In the genomic region with DNA sequence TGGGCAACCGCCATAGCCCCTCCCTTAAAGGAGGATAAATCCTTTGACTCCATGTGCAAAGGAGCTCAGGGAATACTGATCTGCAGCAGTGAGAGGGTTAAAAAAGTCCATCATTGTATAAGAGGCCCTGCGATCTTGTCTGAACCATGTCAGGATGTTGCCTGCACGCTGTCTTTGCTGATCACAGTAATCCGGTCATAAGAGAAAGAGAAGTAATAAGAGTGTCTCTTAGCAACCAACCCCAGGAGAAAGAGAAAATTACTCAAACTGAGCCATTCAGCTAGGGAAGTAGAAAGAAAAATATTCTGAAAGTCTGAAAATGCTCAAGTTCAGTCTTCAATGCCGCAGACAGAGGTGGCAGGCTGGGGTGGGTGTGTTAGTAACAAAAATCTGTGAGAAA, we compare ENCODE assay signal across 13 mouse cellular contexts.
DNase-seq lines count a peak whose midpoint lies in the region; ATAC-seq and TF ChIP-seq lines count a peak whose summit lies in the region.
"Had no signal": no experiment of that assay in that cellular context is flagged by ENCODE, and none has a peak within 500 bp of the region (broad histone marks: within the 10 kb centered on the region; RNA-seq: fewer than 3 reads in every experiment).

No protein-coding gene starts in this region.

- peak; percentile 56 for ATAC-seq in hindbrain, postnatal 0 days
- ATAC-seq: intestine, postnatal 0 days had no signal

- WGBS in spleen, adult 2 months = 29% methylated on average over 5 of the region's 5 CpGs
- WGBS in hindbrain, postnatal 0 days = 32% methylated on average over 5 of the region's 5 CpGs
- WGBS in small intestine, adult 2 months = 83% methylated on average over 5 of the region's 5 CpGs

- H3K4me3 ChIP-seq in spleen, adult 2 months (ENCODE audit: extremely low read depth, insufficient read depth, insufficient read length) = no peak overlapping the region
- H3K4me3 ChIP-seq in hindbrain, postnatal 0 days (ENCODE audit: low read length) = no peak overlapping the region
- no peak overlapping the region for H3K4me3 ChIP-seq in small intestine, adult 2 months (ENCODE audit: low read depth, low read length)

- H3K4me2 ChIP-seq in hindbrain, postnatal 0 days (ENCODE audit: low read depth, low read length) = no peak overlapping the region

- H3K27me3 ChIP-seq in spleen, adult 2 months (ENCODE audit: control insufficient read depth, insufficient read depth, low read length) = no peaks in the 10 kb centered on the region
- H3K27me3 ChIP-seq in hindbrain, postnatal 0 days (ENCODE audit: insufficient read depth, low read length) = no peaks in the 10 kb centered on the region
- H3K27me3 ChIP-seq in small intestine, adult 2 months (ENCODE audit: control insufficient read depth, insufficient read depth, low read length) = no peaks in the 10 kb centered on the region

- no peaks in the 10 kb centered on the region for H3K9me3 ChIP-seq in hindbrain, postnatal 0 days (ENCODE audit: low read length)

- no peak for TF ChIP-seq CTCF in spleen, adult 2 months (IDR thresholded peaks at IDR 0.05; ENCODE audit: extremely low read depth, insufficient read depth, insufficient read length, insufficient replicate concordance)
- no peak for TF ChIP-seq CTCF in hindbrain, postnatal 0 days (IDR thresholded peaks at IDR 0.05; ENCODE audit: low read depth)
- no peak for TF ChIP-seq CTCF in small intestine, adult 2 months (IDR thresholded peaks at IDR 0.05; ENCODE audit: extremely low read depth, insufficient read length, insufficient replicate concordance, low read depth, low read length)

- peak; percentile 18 to 36 for DNase-seq in frontal cortex, postnatal 36 days (ENCODE audit: low spot score in 2 of 2)
- no peak for DNase-seq in frontal cortex, postnatal 25 days (ENCODE audit: low spot score in 2 of 2)
- peak; percentile 31 to 57 for DNase-seq in spleen, adult 2 months (ENCODE audit: low read depth in 1 of 2, low spot score in 2 of 2)
- no peak for DNase-seq in spleen, postnatal 14 days (ENCODE audit: low spot score in 2 of 2)
- peak; percentile 29 for DNase-seq in hindbrain, postnatal 0 days (ENCODE audit: low spot score)
- DNase-seq in thymus, adult 18-20 months = no peak
- no peak for DNase-seq in retina, postnatal 1 day
- DNase-seq: cerebellum, postnatal 25 days; gastrocnemius, postnatal 10 days; lung, postnatal 4 days; thymus, adult 2 months had no signal

- no peaks in the 10 kb centered on the region for H3K36me3 ChIP-seq in spleen, adult 2 months (ENCODE audit: control insufficient read depth, insufficient read depth, low read length)
- H3K36me3 ChIP-seq in hindbrain, postnatal 0 days (ENCODE audit: insufficient read depth, low read length) = no peaks in the 10 kb centered on the region
- no peaks in the 10 kb centered on the region for H3K36me3 ChIP-seq in small intestine, adult 2 months (ENCODE audit: control insufficient read depth, insufficient read depth, low read length)

- peak overlapping the region; percentile 86 for H3K27ac ChIP-seq in spleen, adult 2 months (ENCODE audit: insufficient read depth, low read length)
- H3K27ac ChIP-seq in hindbrain, postnatal 0 days = no peak overlapping the region
- peak overlapping the region; percentile 10; the same call in 1 of the 2 replicates for H3K27ac ChIP-seq in small intestine, adult 2 months (ENCODE audit: insufficient read depth, low read depth, low read length)

- no peak for TF ChIP-seq POLR2A in spleen, adult 2 months (IDR thresholded peaks at IDR 0.05; ENCODE audit: low read depth, low read length)
- no peak for TF ChIP-seq POLR2A in small intestine, adult 2 months (IDR thresholded peaks at IDR 0.05; ENCODE audit: low read depth, low read length)

- peaks cover 42% of the 10 kb centered on the region for H3K4me1 ChIP-seq in spleen, adult 2 months (ENCODE audit: control insufficient read depth, insufficient read depth, insufficient read length)
- no peaks in the 10 kb centered on the region for H3K4me1 ChIP-seq in hindbrain, postnatal 0 days (ENCODE audit: insufficient read depth, low read length)
- peaks cover 17% of the 10 kb centered on the region; the same call in 1 of the 2 replicates for H3K4me1 ChIP-seq in small intestine, adult 2 months (ENCODE audit: control insufficient read depth, insufficient read depth, insufficient read length, low read length)

- no peak overlapping the region for H3K9ac ChIP-seq in hindbrain, postnatal 0 days (replicated peaks; ENCODE audit: low read length)

Comparison
In these comparisons a context has a peak if more than half of its experiments do, and no peak if none do; other contexts are left out.
1. DNase-seq: peak in frontal cortex, postnatal 36 days (2 of 2), spleen, adult 2 months (2 of 2) and hindbrain, postnatal 0 days (single experiment); none in frontal cortex, postnatal 25 days (0 of 2), spleen, postnatal 14 days (0 of 2), thymus, adult 18-20 months (0 of 2) and retina, postnatal 1 day (single experiment).